Mouse (Mus musculus) thymus, postnatal 4 days (tissue): Measurements from ENCODE around the gene Fgd6.

ENCODE experiments used
- DNase-seq: peaks from one replicate; pipeline ENCODE4 v3.0.0; 2021

Fgd6 gene

DNA sequence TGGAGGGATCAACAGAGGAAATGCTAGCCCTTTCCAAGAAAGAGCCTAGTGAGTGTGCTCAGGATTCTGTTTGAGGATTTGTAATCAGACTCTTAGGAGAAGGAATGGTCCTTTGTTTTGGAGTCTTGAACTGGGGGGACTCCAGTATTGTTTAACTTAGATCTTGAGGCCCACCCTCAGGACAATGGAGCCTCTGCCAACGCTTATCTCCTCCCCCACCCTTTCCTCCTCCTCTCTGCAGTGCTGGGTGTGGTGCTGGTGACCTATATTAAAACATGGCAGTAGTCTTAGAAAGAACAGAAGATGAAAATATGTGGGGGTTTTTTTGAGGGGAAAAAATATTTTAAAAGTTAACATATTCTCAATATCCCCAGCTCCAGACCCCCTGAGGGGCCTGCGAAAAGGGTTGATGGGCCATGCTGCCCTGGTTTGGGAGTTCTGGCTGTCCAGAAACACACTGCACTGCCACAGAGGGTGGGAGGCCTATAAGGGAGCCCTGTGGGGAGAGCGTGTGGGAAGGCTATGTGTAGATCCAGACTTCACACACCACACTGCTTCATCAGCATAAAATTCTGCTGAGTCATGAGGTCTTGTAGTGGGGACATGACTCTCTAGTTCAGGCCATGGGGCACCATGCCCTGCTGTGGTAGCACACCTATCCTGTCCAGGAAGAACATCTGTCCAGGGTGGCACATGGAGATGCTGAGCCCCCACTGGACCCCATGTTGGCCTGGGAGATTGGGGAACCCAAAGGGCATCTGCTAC is 61.5 kb downstream of the Fgd6 start:
- DNase-seq = no peak

DNA sequence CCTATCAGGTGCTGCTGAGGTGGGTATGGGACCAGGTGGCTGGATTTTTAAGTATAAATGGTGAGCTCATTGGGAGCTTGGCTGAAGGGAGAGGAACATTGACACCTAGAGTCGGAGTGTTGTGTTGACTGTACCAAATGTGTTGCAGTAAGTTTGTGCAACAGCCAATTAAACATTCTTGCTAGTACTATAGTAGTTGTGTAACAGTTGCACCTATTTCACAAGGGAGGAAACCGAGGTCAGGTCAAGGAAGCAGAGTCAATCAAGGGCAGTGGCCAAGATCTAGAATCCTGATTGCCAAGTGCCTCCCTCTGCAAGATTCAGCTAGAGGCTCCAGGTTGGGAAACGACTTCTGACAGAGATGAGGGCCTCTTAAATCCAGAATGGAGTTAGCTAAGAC is 62.3 kb downstream of the Fgd6 start:
- DNase-seq = no peak

DNA sequence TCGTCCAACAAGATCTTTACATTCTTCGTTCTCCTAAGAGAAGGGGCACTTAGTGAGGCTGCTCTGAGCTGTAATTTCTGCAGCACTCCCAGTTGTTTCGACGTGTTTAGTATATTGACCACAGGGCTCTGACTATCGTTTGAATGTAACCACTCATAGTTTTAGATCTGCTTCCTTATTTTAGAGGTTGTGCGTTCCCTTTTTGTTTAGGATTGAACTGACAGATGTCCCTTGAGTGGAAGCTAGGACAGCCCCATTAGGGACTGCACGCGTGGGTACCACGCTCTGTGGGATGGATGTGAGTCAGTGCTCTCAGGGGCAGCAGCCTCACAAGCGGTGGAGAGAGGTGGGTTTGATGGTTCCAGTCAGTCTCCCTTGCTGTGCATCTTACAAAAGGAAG is 69.7 kb downstream of the Fgd6 start:
- DNase-seq = no peak

DNA sequence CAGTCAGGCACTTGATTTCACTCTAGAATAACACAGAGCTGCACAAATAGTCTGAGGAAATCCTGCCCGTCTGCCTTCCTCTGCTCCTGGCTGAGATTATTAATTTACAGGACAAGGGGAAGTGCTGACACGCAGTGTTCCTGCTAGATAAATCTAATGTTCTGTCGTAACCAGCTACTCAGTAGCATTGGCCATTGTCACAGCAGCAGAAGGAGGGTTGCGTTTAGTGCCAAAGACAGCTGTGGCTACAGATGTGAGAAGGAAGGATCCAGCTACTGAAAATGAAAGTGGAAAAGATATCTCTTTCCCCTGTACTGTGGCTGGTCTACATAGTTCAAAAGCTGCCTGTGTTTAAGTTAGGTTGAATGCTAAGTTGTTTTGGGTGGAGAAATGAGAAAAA is 71.4 kb downstream of the Fgd6 start:
- DNase-seq = no peak

DNA sequence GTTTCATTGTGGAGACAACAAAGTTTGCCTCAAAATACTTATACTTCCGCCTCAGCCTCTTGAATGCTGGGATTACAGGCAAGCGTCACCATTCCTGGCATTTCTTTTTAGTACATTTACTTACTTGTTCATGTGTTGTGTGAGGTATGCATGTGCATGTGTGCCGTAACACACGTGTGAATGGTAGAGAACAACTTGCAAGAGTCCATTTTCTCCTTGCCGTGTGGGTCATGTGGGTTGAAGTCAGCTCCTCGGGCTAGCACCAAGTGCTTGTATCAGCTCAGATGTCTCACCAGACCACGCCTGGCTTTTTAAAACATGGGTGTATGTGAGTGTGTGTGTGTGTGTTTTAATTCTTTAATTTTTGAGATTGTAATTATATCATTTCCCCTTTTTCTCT is 71.8 kb downstream of the Fgd6 start:
- no peak for DNase-seq

DNA sequence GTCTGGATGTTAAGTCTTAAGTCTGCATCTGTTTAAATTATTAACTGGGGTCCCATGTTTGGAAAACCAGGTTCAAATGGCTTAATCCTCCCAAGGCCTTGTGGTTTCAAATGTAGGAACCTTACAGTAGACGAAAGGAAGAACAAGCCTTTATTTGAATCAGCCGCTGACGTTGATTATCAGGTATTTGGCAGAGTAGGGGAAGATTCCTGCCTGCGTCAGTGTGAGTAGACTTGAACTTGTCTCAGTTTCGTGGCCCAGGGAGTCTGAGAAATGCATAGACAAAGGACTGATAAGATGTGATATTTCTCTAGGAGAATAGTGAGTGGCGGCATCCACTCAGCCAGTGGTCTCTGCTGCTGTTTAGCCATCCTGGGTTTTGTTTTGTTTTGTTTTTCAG is 73.0 kb downstream of the Fgd6 start:
- no peak for DNase-seq

DNA sequence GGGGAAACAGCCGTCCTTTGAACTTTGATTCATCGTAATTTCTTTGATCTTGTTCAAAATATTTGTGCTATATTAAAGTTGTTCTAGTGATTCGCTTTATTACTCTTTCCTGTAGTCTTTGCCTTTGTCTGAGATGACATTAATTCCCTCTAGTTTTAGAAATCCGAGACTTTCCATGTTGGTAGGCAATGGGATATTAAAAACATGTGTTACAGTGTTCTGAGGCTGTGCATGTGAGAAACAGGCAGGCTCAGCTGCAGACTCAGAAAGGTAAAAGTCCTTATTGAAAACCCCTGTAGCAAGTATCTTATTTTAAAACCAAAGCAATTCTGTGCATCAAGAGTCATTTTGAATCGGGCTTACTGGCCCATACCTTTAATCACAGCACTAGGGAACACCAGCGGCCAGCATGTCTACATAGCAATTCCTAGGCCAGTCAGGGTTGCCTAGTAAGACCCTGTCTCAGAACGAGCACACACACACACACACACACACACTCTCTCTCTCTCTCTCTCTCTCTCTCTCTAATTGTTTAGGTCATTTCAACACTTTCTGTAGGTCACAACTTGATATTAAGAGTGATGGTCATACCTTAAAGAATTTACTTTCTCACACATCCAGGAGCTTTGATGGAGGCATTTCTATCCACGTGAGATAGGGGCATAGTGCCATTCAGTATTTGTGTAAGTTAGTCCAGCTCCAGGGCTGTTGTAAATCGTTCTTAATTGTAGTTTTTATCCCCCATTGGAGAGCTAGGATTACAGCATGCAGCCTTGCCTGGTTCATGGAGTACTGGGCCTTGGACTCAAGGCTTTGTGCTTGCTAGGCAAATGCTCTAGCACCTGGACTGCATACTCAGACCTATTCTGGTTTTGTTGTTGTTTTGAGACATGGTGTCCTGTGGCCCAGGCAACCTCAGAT is 75.3 kb downstream of the Fgd6 start:
- no peak for DNase-seq

DNA sequence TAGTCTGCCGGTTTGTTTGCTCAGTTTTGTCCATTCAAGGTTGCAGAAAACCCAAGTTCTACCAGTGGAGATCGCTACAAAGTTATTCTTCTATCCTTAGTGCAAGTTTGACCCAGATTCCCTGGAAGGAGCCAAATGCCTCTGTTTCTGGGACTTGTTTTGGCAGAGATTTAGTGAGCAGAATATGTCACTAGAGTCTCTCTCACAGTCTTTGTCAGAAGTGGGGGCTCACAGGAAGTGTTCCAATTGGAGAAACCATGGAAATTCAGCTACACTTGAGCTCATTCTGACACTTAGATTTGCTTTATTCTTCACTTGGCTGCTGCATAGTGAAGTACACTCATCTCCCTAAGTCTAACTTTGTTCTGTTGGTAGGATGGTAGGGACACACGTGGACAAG is 76.4 kb downstream of the Fgd6 start:
- no peak for DNase-seq

DNA sequence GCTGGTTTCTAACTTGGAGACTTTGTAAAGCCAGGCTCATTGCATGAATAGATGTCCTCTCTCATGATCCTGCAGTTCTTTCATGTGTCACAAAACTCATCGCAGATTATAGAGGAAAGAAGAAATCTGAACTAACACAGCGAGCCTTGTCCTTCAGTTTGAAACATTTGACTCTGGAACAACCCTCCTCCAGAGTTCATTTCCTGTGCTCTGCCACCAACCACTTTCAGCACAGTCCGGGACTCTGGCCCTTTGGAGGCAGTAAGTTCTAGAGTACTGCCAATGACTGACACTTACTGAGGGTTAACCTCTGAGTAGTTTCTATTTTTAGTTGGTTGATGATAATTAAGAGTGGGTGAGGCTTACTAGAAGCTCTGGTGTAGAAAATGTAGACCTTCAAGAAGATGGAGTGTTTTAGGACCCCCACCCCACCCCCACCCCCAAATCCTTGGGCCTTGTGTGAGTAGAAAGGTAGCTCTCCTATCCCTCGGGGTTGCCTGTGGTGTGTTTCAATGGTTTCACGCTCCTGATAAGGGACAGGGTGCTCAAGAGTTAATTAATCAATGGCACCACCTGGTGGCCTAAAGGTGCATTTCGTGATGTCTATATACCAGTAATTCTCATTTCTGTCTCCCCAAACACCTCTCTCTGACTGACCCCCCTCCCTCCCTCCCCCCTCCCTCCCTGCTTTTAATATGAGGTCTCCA is 80.2 kb downstream of the Fgd6 start:
- DNase-seq = peak; percentile 89

DNA sequence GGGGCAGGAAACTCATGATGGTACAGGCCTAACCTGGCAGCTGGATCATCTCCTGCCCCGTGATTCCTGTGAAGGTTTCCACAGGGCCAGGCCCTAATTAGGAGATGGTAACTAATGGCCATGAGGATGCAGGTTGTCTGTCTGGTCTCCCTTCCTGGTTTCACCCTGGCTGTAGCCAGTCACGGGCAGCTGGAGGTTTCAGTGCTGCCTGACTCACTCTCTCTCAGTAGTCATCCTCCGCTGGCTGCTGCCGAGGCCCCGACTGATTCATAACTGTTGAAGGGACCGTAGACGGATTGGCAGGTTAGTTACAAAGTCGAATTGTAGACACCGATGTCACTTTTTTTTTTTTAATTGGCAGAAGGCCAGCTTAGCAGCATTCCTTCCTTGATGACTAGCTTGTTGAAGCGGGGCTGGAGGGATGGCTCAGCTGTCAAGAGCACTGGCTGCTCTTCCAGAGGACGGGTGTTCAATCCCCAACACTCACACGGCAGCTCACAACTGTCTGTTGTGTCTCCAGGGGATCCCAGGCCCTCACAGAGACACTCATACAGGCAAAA is 81.1 kb downstream of the Fgd6 start:
- DNase-seq = no peak

DNA sequence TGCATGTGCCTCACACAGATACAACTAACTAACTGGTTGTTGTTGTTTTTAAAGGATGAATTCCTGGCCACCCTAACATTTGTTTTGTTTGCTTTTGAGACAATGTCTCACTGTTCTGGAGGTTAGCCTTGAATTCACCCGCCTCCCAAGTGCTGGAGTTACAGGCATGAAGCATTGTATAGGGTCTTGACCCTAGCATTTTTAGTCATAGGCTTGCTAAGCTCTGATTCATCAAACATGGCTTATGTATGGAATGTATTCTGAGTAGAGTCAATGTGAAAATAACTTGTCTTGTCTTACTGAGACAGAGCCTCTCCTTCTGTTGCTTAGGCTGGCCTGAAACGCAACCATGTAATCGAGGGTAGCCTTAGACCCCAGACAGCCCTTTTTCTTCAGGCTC is 82.1 kb downstream of the Fgd6 start:
- DNase-seq = no peak

DNA sequence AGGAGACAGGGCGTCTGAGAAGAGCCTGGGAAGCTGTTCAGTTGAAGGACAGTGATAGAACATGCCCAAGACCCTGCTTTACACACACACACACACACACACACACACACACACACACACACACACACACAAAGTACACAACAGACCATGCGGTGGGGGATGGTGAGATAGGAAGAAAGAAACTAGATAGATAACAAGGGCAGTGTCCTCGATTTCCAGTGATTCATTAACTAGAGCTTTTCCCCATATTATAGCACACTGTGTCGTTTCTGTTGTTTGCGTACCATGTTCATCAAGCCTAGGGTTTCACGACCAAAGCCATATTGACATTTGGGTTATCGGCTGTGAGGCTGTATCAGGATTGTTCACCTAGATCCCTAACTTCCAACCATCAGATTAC is 83.2 kb downstream of the Fgd6 start:
- DNase-seq = no peak

DNA sequence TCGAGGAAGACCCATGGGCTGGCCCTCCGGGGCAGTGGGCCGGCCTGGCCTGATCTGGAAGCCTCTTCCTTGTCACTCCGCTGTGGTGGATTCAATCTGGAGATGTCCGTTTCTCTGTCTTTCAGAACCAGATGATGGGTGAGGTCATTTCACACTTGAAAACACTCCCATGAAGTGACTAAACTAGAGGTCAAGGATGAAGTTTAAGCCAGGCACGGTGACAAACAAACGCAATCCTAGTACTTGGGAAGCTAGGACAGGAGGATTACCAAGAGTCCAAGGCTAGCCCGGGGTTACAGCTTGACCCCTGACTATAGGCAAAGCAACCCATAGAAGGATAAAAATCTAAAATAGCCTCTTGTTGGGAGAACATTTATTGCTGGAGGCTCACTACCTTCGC is 84.9 kb downstream of the Fgd6 start:
- no peak for DNase-seq

DNA sequence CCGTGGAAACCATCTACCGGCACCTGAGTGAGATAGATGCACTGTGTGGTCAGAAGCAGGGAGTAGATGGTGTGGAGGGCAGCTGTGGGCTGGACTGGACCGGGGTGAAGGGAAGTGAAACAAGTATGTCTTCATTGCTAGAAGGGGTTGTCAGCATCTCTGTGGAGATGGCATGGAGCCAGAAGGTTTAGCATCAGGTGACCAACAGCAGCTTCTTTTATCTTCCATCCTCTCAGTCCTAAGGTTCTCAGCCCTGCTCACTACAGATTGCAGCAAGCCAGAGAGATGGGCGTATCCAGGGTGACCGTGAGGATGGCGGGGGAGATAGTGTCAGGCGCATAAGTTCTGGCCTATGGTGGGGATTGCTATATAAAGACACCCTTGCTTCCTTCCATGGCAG is 86.8 kb downstream of the Fgd6 start:
- no peak for DNase-seq

DNA sequence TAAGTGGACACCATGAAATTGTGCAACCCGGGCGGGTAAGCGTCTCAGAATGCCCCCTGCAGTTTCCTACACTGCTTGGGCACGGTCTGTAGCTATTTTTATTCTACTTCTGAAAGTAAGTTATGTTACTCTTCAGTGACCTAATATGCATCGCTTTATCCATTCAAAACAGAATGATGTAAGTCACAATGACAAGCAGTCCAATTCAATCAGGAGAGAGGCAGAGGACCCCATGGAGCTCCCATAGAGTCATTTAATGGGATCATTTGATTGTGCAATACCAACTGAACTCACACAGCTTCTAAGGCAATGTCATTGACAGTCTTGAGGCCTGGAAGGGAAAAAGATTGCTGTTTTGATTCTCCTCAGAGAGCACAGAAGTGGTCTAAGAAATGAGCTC is 87.8 kb downstream of the Fgd6 start:
- no peak for DNase-seq

DNA sequence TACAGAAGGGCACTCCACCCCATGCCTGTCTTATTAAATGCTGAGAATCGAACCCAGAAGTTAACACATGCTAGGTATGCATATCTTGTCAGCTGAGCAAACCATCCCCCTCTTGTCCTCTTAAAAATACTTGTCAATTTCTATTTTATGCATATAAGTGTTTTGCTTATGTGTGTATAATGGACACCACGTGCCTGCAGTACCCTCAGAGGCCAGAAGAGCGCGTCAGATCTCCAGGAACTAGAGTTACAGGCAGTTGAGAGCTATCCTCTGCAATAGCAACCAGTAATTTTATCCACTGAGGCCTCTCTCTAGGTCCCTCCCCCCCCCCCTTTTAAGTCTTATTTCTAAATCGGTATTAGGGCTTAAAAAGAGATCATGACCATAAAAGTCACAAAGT is 88.6 kb downstream of the Fgd6 start:
- DNase-seq = peak; percentile 59

DNA sequence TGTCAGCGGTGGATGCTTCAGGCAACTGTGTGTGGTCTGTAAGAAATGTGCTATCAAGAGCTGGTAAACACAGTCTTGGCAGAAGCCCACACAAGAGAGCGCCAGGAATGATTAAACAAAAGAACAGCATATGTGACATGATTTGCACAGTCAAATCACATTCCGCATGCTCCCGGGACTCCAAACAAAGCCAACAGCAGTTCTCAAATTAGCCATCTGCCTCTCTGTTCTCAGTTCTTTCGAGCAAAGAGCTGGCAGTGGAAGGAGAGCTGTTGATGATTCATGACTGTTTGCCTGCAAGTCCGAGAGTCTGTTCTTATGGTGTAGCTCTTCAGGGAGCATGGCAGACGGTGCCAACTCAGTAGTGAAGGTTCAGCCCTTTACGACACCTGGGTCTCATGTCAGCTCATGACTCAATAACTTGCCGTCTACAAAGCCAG is 93.9 kb downstream of the Fgd6 start:
- DNase-seq = no peak

DNA sequence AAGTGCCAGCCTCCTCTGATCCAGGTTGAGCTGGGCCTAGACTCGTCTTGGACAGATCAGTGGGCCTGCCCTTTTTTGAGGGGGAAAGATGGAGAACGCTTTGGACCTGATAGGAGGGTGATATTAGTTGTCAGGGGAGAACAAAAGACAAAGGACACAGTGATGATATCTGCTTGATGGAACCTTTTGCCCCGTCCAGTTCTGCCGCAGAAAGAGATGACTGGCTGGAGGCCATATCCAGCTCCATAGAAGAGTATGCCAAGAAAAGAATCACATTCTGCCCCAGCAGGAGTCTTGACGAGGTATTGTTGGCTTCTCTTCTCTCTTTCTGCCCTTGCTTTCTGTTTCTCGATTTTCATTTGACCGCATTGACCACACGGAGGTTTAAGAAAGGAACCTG is 97.3 kb downstream of the Fgd6 start:
- DNase-seq = no peak

DNA sequence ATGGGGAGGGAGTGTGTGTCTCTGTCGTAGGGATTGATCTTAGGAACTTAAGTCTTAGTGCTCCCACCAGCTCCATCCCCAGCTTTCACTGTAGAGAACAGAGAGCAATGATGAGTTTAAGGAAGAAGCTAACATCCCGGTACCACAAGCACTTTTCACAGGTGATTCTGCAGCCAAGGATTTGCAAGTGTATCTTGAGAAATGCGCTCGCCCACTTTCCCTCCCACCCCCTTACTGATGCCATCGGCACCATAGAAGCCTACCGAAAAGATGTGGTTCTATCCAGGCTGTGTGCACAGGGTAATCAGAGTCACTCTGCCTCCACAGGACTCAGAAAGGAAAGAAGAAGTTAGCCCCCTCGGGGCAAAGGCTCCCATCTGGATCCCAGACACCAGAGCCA is 97.9 kb downstream of the Fgd6 start:
- no peak for DNase-seq

DNA sequence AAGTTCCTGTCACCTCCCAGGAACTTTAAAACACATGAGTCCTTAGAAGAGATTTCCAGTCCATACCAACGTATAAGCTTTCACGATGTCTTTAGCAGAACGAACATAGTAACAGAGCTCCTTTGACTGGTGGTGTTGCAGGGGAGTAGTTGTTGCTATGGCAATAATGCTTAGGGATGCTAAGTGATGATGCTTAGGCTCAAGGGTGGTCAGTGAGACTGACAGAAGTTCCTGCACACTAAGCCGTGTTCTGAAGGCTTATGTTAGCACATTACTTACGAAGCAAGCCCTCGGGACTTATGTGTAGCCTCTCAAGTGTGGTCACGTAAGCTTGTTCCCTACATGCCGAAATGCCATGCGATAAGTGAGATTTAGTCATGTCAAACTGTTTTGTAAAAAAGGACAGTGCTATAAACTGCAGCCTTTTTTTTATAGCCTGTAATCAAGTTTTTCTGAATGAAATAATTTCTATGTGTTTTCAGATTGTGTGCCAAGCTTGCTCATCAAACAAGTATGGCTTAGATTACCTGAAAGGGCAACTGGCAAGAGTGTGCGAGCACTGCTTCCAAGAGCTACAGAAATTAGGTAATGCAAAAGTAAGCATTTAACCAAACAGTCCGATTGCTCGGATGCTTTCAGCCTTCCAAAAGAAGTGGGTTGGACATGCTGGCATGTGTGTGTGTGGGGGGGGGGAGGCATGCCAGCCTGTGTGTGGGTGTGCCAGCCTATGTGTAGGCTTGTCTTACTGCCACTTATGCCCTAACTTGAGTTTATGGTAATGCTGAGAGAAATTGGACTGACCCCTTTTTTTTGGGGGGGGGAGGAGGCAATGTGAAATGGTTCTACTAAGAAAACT is 99.0 kb downstream of the Fgd6 start:
- no peak for DNase-seq

DNA sequence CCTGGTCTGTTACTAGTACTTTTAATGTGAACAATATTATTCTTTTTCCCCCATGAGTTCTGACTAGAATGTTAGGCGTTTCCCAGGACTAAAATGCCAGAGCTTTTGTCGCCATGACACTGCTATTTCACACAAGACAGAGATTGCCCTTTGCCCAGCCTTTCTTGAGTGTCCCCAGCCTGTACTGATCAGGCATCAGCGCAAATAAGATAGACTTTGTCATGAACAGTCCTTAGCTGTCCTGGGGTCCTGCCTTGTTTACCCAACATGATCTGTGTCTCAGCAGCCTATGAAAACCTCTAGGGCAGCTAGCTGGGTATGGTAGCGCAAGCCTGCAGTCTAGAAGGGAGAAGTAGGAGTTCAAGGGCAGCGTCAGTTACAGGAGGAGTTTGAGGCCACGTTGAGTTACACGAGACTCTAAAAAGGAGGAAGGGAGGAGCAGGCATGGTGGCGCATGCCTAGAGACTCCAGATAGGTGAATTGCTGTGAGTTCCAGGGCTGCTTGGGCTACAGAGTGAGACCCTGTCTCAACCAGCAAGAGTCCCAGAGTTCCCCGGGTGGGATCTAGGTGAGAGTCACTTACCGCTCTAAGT is 103.2 kb downstream of the Fgd6 start:
- DNase-seq = no peak
